Mouse (Mus musculus): ENCODE measurements around the gene Gorasp1. TPM values are rescaled to one million over a fixed set of nuclear protein-coding genes. Genes with fewer than 3 reads are reported as not detected.
A peak's percentile ranks its signal among the peaks of the same experiment; 100 is the strongest.

Gene Gorasp1
- total RNA-seq, 2 experiments from 2014 or later, result 37.1 to 38.2 TPM

DNA sequence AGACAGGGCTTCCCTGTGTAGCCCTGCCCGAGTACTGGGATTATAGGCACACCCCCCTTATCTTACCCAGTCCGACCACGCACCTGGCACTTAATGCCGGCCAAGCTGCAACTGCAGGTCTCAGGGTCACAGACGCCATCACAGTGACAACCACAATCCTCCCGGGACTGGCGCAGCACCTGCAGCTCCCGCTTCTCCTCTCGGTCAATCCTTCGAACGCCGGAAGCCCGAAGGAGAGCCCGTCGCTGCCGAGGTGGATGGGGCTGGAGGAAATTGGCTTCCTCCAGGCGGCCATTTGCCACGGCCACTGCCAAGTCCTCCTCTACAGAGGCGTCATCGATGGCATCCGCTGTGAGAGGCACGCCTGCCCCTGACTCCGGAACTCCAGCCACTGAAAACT, 35.9 kb upstream of the Gorasp1 start:
- DNase-seq (ENCODE audit: low spot score in 2 of 2), result no peak

DNA sequence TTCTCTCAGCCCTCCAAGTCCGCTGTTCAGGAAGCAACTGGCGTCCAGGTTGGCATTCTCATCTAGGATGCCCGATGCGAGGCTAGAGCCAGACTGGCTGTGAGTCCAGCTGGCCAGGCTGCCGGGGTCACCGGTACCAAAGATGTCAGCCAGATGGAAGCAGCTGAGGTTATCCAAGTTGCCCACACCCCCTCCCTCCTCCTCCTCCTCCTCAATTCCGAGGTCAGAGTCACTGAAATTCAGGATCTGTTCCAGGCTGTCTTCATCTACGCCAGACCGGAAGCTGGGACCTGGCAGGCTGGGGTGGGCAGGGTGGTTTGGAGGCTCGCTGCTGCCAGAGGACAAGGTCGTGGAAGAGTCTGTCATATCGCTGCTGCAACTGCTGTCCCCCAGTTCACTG, 35.2 kb upstream of the Gorasp1 start:
- no peak for DNase-seq (ENCODE audit: low spot score in 2 of 2)

DNA sequence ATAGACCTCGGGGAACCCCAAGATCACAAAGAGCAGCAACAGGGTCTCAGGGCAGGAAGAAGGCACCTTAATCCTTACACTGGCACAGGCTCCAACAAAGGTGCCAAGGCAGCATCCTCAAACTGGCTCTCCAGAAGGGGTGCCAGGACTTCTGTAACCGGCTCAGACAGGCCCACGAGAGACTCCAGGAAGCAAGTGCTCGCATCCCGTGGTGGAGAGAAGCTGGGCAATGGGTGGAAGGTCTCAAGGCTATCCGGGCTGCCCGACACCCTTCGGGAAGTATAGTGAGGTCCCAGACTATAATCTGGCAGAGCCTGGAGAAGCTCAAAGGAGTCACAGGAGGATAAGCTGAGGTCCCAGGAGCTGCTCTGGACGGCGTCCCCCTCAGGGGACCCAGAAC, 34.8 kb upstream of the Gorasp1 start:
- DNase-seq (ENCODE audit: low spot score in 2 of 2), result no peak

DNA sequence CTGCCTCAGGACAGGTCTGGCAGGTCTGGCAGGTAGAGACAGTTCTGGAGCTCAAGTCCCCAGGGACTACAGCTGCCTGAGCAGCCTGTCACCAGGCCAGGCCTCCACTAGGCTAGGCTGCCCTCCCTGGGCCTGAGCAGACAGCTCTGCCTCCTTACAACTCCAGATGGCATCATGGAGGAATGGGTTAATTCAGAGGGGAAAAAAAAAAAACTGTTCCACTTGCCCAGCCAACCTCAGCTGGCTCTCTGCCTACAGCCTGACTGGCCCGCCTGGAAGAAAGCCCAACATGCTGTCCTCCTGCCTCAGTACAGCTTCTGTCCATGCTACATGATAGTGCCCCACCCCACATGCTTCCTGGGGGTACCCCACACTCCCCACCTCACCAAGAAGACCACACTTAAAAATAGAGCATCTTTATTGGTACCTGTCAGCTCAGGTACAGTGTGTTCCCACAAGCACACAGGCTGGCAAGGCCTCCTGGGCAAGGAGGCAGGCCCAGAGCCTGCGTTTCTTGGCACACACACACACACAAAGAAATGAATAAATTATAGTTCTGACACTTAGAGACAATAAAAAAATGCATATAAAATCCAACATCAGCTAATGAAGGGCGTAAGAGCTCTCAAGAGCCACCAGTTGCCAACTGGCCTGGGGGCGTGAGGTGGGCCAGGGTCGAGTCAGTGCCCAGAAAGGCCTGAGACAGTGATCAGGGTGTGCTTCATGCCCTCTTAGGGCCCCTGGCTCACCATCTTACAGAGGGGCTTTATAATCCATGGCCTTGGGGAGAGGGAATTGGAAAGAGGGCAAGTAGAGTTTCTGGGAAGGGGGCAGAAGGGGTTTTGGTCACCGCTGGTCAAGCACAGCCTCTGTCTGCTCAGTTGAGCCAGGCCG, 33.6 kb upstream of the Gorasp1 start:
- DNase-seq (ENCODE audit: low spot score in 2 of 2), result peak in 1 of 2 experiments; percentile 68

DNA sequence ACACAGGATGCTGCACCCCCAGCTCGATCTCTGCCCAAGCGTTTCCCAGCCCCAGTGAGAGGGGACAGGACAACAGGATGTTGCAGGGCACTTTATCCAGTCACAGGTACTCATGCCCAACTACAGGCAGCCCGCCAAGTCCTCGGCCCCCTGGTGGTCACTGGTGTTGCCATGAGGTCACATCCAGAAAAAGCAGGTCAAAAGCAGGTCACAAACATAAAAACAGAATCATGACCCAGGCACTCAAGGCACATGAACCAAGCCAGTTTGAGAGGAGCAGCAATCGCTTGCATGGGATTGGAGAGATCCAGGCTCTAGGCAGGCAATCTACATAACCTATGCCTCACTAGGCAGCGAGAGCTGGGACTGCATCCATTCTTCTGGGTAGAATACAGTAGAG, 32.9 kb upstream of the Gorasp1 start:
- no peak for DNase-seq (ENCODE audit: low spot score in 2 of 2)

DNA sequence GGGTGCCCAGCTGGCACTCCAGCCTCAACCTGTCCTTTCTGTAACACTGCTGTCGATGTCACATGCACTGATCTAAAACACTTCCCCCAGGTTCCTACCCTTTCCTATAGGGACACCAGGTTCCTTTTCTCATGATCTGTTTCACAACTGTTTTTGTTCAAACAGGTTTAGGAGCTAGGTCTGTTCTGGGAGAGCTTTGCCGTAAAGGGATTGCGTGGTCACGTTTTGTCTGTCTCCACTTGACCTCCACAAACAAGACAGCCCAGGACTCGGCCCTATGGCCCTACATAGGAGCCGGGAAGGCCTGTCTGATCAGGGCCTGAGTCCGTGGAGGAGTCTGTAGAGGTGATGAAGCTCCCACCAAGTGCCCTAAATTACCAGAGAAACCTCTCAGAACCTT, 32.4 kb upstream of the Gorasp1 start:
- DNase-seq (ENCODE audit: low spot score in 2 of 2), result no peak

DNA sequence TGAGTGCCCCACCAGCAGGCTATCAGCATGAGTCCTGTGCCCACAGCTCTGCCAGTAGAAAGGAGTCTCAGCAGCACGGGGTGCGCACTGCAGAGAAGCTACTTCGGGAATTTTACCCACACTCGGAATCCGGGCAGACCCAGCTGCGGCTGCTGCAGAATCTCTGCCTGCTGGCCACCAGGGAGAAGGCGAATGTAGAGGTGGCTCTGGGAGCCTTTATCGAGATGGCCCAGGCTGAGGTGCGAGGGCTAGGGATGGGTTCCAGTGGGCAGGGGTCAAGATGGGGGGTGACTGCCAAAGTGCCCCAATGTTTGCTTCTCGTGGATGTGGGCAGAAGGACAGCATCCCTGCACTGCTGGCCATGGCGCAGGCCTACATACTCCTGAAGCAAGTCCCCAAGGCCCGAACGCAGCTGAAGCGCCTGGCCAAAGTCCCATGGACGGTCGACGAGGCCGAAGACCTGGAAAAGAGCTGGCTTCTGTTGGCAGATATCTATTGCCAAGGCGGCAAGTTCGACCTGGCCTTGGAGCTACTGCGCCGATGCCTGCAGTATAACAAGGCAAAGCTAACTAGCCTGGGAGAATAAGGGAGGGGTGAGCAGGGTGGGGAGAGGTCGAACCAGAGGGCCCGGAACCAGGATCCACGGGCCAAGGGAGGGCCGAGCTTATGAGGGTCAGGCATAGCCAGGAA, 29.0 kb upstream of the Gorasp1 start:
- DNase-seq (ENCODE audit: low spot score in 2 of 2), result no peak

DNA sequence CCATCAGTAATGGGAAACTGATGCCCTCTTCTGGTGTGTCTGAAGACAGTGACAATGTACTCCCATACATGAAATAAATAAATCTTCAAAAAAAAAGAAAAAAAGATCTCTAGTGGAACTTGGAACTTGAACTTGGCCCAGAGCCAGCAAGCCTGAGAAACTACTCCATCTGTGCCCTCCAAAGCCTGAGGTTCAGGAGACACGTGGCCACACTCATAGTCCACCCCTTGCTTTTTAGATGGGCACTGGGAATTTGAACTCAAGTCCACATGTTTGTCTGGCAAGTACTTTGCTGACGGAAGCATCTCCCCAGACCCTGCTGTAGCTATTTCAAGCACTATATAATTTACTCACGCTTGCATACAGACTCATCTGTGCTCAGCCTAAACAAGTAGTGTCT, 27.8 kb upstream of the Gorasp1 start:
- no peak for DNase-seq (ENCODE audit: low spot score in 2 of 2)

DNA sequence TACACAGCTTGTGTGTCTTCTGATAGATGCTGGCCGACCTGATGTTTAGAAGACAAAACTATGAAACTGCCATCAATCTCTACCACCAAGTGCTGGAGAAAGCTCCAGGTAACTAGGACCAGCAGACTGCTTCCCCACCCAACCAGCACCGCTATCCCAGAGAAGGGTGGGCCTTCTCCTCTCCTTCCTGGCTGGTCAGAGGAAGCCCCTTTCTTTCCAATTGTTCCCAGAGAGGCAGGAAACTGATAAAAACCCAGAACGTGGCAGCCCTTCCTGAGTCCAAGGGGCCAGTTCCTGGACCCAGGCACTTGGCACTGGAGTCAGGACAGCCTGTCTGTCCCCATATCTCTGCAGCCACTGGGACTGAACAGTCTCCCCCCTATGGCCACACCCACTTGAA, 26.8 kb upstream of the Gorasp1 start:
- DNase-seq (ENCODE audit: low spot score in 2 of 2), result no peak

DNA sequence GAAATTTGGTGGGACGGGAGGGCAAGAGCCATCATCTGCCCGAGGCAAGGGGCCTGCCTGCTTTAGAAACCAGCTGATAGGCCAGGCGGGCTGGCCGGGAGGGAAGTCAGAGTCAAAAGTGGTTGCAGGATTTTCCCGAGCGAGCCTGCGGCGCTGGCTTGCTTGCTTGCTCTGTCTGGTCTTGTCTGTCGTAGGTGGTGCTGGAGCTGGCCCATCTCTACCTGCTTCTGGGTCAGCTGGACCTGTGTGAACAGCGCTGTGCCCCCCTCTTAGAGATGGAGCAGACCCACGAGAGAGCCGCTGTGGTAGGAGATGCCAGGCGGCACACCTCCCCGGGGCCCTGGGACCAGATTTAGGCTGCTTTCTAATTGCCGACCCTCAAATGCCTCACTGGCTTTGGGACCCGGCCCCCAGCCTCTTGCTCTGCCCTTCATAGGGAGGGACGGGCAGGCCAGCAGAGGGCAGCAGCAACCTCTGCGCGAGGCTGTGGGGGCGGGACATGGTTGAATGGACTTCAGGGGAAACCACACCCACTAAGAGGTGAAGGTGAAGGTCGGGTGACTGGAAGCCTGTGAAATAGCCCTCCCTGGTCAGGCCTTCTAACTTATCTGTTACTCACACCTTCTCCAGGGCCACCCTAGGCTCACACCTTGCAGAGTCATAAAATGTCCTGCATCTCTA, 25.8 kb upstream of the Gorasp1 start:
- no peak for DNase-seq (ENCODE audit: low spot score in 2 of 2)

DNA sequence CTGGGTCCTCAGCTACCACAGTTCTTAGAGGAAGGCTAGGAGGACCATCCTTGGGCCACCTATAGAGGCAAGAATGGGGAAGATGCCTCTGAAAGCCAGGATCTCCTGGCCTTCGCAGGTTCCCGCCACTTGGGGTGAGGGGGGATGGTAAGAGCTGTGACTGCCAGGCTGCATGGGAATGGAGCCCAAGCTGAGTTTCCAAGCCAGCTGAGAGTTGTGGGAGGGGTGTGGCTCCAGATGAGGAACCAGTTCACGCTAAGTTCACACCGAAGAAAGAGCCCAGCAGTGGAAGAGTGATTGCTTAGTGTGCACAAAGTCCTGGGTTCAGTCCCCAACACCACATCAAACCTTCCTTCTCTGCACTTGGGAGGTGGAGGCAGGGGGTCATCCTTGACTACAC, 24.9 kb upstream of the Gorasp1 start:
- DNase-seq (ENCODE audit: low spot score in 2 of 2), result no peak

DNA sequence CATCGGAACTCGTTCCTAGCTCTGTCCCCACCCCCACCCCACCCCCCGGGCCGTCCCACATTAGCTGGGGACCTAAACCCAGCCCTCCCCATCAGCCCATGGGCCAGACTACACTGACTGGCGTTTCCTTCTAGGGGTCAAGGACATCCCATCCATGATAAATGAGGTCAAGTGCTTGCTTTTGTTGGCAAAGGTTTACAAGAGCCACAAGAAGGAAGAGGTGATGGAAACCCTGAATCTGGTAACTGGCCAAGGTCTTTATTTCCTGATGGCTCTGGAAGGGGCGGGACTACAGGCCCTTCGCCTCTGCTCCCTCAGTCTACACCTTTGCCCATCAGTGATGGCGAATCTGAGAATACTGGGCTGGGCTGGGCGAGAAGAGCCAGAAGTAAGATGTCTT, 21.5 kb upstream of the Gorasp1 start:
- no peak for DNase-seq (ENCODE audit: low spot score in 2 of 2)

DNA sequence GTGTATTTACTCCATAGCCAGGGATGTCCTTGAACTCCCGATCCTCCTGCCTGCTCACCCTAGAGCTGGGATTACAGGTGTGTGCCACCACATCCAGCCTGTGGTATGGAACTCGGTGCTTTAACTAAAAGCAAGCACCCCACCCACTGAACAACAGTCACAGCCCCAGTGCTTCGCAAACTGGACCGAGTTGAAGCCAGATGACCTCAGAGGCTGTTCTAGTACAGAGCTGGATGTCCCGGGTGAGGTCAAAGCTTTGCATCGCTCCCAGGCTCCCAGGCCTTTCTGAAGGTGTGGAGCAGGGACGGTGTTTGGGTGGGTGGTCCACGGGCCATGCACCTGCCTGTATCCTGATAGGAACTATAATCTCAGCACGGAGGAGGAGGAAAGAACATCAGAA, 14.0 kb upstream of the Gorasp1 start:
- no peak for DNase-seq (ENCODE audit: low spot score in 2 of 2)

DNA sequence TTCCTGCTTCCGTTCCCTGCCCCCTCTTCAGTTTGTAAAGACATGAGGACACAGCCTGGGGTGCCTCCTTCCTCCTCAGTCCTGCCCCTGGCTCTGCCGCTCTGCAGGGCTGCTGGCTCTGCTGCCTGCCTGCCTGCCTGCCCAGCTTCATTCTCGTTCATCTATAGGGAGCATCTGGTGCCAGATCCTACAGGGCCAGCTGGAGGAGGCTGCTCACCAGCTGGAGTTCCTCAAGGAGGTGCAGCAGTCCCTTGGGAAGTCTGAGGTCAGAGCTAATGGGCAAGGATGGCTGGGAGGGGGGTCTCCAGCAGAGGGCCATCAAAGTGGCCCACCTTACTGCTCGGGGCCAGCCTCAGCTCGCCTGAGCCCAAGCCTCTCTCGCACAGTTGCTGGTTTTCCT, 13.1 kb upstream of the Gorasp1 start:
- no peak for DNase-seq (ENCODE audit: low spot score in 2 of 2)

DNA sequence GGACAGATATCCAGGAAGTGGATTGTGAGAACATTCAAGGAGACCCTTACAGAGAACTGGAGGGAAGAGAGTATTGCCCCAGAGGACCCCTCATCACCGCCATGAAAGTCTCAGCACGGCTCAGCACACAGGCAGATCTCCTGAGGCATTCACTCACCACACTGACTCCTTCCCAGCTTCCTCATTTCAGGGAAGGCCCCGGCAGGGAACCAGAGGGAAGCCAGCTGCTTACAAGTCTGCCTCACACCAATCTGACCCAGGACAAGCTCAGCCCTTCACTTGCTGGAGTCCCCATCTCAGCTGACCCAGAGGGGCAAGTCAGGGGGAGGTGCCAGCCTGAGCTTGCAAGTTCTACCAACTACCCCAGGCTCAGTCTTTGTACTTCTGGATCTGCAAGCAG, 11.4 kb upstream of the Gorasp1 start:
- DNase-seq (ENCODE audit: low spot score in 2 of 2), result no peak

DNA sequence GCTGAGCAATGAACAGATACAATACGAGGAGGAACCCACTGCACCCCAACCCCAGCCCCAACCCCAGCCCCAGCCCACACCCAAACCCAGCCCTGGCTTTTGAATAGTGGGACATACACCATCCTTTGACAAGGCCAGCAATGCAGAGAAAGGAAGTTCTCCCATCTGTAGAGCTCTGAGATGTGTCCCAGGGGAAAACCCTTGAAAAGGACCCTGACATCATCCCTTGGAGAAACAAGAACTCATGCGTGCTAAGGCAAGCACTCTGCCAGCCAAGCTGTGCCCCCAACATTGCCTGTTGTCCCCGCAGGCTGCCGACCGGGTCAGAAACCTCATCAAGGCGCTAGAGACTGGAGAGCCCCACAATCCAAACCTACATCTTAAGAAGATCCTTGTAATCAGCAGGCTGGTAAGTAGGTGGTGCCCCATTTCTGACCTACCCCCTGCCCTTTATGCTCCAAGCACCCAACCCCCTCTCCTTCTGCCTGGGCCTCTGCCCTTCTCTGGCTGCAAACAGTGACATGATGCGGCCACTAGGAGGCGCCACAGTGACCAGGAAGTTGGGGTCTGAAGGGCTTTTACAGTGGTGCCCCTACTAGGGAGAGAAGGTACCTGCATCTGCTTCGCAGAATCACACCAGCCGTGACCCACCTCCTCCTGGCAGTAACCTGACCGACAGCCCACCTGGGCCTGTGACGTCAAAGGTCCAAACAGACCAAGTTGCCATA, 8.0 kb upstream of the Gorasp1 start:
- no peak for DNase-seq (ENCODE audit: low spot score in 2 of 2)

DNA sequence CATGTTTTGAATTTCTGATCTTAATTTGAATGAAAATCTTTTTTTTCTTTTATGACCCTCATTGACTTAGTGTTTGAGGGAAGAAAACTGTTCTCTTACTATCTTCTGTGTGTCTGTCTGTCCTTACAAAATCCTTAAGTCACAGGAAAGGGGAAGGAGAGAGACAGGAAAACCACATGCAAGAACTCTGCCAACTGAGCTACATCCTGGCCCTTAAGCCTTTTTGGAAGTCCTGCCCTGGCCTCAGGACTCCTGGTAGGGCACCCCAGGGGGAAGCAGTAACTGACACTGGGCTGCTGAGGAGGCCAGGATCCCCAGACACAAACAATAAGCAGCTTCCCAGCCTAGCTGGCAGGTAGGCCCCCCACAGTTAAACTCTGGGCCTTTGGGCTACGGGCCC, 6.0 kb upstream of the Gorasp1 start:
- DNase-seq (ENCODE audit: low spot score in 2 of 2), result no peak

DNA sequence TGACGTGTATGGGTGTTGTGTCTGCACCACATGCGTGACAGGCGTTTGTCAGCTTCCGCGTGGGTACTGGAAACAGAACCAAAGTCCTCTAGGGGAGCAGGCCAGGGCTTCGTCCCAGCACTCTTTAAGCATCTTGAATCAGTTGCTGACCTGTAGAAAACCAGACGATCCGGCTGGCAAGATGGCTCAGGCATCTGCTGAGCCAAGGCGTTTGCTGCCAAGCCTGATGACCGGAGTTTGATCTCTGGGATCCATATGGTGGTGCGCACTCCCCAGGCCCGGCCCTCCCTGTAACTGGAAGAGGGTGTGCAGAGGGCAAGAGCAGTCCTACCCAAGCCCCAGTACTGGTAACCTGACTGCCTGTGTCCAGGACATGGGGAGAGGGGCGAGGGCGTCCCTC, 4.5 kb upstream of the Gorasp1 start:
- DNase-seq (ENCODE audit: low spot score in 2 of 2), result no peak

DNA sequence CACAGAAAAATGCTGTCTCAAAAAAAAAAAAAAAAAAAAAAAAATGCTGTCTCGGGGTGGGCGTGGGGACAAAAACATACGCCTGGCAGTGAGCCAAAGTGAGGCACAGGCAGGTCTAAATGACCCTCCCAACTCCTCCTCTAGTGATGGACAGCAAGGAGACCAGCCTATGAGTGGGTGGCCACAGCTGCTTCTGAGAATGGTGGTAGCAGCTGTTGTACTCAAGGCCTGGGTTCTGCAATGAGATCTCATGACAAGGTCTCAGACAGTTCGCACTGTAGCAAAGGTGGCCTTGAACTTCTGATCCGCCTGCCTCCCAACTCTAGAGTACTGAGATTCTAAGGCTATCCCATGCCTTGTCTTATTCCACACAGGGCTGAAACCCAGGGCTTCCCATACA, 4.0 kb upstream of the Gorasp1 start:
- no peak for DNase-seq (ENCODE audit: low spot score in 2 of 2)

DNA sequence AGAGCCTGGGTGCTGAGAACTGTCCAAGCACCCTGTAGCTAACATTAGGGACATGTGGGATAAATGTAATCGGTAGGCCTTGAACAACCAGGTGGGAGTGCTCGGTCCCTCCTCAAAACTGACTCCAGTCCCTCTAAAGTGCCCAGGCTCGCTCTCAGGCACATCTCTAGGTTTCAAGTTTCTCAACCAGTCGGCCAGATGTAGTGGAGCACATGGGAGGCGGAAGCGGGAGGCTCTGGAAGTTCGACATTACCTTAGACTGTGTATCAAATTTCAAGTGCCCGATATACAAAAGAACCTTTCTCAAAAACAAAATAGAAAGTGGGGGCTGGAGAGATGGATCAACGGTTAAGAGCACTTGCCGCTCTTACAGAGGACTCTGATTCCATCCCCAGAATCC, 2.3 kb upstream of the Gorasp1 start:
- DNase-seq (ENCODE audit: low spot score in 2 of 2), result no peak

DNA sequence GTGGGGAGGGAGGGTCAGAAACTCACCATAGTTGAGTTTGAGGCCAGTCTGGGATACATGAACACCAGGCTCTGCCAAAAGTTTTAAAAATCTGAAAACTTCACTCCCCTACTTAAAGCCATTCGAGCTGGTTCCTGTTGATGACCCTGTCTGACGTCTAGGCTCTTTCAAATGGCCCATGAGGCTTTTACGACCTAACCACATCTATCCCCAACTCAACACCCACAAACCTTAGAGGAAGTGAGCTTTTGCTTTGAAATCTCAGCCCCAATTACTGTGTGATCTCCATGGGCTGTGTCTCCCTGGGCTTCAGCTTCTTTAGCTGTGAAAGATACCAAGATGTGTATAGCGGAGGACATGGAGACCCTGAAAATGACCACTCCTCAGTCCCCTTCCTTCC, 1.1 kb upstream of the Gorasp1 start:
- no peak for DNase-seq (ENCODE audit: low spot score in 2 of 2)

DNA sequence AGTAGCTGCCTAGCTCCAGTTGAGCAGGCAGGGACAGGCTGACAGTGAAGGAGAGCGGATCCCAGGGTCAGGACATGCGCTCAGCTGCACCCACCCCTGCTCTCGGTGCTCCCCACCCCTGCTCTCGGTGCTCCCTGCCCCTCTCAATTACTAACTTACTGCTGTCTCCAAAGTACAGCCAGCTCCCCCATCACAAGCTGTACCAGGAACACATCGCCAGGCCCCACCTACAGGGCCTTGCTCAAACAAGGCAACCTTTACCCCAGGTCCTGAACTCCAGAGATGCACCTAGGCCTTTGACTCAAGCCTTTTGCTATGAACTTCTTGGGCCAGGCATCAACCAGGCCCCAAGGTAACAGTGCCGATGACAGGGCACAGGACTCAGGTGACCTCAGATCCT, 3.7 kb downstream of the Gorasp1 start:
- no peak for DNase-seq (ENCODE audit: low spot score in 2 of 2)
